Mouse (Mus musculus) layer of hippocampus, postnatal 14 days (tissue): ENCODE measurements around the gene Setd5. TPM values are rescaled to one million over a fixed set of nuclear protein-coding genes. Genes with fewer than 3 reads are reported as not detected.

Experiments used
- DNase-seq, 2 experiments: peaks; one replicate each; pipeline ENCODE4 v3.0.0; 2021 to 2022; ENCODE audit warnings: low spot score in 2 of 2, mixed read lengths in 1 of 2
- total RNA-seq, 2 experiments: library from RNA; stranded (reverse); gene quantifications; 2 replicates each; pipeline ENCODE4 v1.2.3; 2021

Gene Setd5
- total RNA-seq, 2 experiments from 2014 or later = 116 to 125 TPM

- DNase-seq = no peak
These were observed 107.0 kb downstream of the Setd5 start for GRCm38 (mm10) chr6:113184163-113184562.

GRCm38 (mm10) chr6:113184866-113185525 is 107.8 kb downstream of the Setd5 start:
- no peak for DNase-seq

GRCm38 (mm10) chr6:113193765-113194460 is 116.7 kb downstream of the Setd5 start:
- peak in 1 of 2 experiments; percentile 16 for DNase-seq

GRCm38 (mm10) chr6:113194517-113194840 is 117.3 kb downstream of the Setd5 start:
- DNase-seq = no peak

GRCm38 (mm10) chr6:113194841-113195595 is 117.9 kb downstream of the Setd5 start, which contains the start of gene Lhfpl4:
Lhfpl4 (minus strand) TSS chr6:113195384.
- DNase-seq = peak; percentile 60 to 64

- DNase-seq = peak in 1 of 2 experiments; percentile 37
These were observed 118.4 kb downstream of the Setd5 start for GRCm38 (mm10) chr6:113195596-113195992.

Other genes with a start within 250 kb of the Setd5 start
- 100 to 1,000 TPM; 254 to 257 TPM for gene Srgap3, start 130.1 kb upstream of the Setd5 start, total RNA-seq
- 10 to 100 TPM; 31.5 to 33.1 TPM for gene Thumpd3, start 31.1 kb upstream of the Setd5 start, total RNA-seq
- 10 to 100 TPM; 86.6 to 91.8 TPM for gene Lhfpl4, start 118.0 kb downstream of the Setd5 start, total RNA-seq
- gene Mtmr14, start 160.5 kb downstream of the Setd5 start, total RNA-seq = 10 to 100 TPM; 17.6 to 19.0 TPM
- 10 to 100 TPM; 14.3 to 21.8 TPM for gene Cpne9, start 204.9 kb downstream of the Setd5 start, total RNA-seq
- 10 to 100 TPM; 26.4 to 28.9 TPM for gene Brpf1, start 229.8 kb downstream of the Setd5 start, total RNA-seq
- gene Ogg1, start 249.6 kb downstream of the Setd5 start, total RNA-seq = 1 to 10 TPM; 7.0 to 7.2 TPM